Mouse (Mus musculus) neural tube, embryonic 11.5 days (tissue): ENCODE data around the gene B4galt4. TPM values are rescaled to one million over a fixed set of nuclear protein-coding genes. Genes with fewer than 3 reads are reported as not detected.
"Not testable (repeated sequence)": the region's sequence is repeated elsewhere in the genome, so short reads cannot be mapped to it uniquely, and the experiment has no call there.

ENCODE experiments used
- ATAC-seq: fragments of 200-750 bp; cut with Nextera tagmentation; 2 replicates; pipeline ENCODE4 v1.8.0; 2017; ENCODE audit warnings: moderate number of reproducible peaks, mild to moderate bottlenecking, moderate TSS enrichment, moderate library complexity; ENCODE audit not compliant: insufficient read depth, low FRiP score, low TSS enrichment
- DNase-seq: peaks from one replicate; pipeline ENCODE4 v3.0.0-alpha.2; 2015; ENCODE audit warnings: low spot score
- H3K27ac ChIP-seq: fragments of 300-500 bp; sonication (generic); 2 replicates; pipeline ENCODE4 v1.5.1; 2014; ENCODE audit warnings: low read depth, mild to moderate bottlenecking, low read length
- H3K27me3 ChIP-seq: fragments of 300-500 bp; sonication (generic); 2 replicates; pipeline ENCODE4 v1.6.1; 2014; ENCODE audit warnings: mild to moderate bottlenecking, low read length, mixed read lengths; ENCODE audit not compliant: control insufficient read depth, insufficient read depth
- H3K36me3 ChIP-seq: fragments of 300-500 bp; sonication (generic); 2 replicates; pipeline ENCODE4 v1.6.1; 2014; ENCODE audit warnings: mild to moderate bottlenecking, low read length, moderate library complexity, mixed read lengths; ENCODE audit not compliant: control insufficient read depth, insufficient read depth
- H3K4me1 ChIP-seq: fragments of 300-500 bp; sonication (generic); 2 replicates; pipeline ENCODE4 v1.6.1; 2014; ENCODE audit warnings: low read length, mixed read lengths; ENCODE audit not compliant: control insufficient read depth, insufficient read depth
- H3K4me2 ChIP-seq: fragments of 300-500 bp; sonication (generic); 2 replicates; pipeline ENCODE4 v1.6.1; 2014; ENCODE audit warnings: low read depth, mild to moderate bottlenecking, moderate library complexity
- H3K4me3 ChIP-seq: fragments of 300-500 bp; sonication (generic); 2 replicates; pipeline ENCODE4 v1.5.1; 2014; ENCODE audit warnings: low read depth, low read length
- H3K9ac ChIP-seq: fragments of 300-500 bp; sonication (generic); 2 replicates; pipeline ENCODE4 v1.6.1; 2014; ENCODE audit warnings: mild to moderate bottlenecking, low read length
- H3K9me3 ChIP-seq: fragments of 300-500 bp; sonication (generic); 2 replicates; pipeline ENCODE4 v1.6.1; 2016; ENCODE audit warnings: low read length; ENCODE audit not compliant: control insufficient read depth
- WGBS: fragments of 180-500 bp; shearing (Covaris S2); extraction: QIAGEN DNeasy Blood & Tissue Kit; methylation state at CpG from one replicate; pipeline ENCODE4 v1.1.7; 2014; 5-methylcytosine and 5-hydroxymethylcytosine counted together
- polyA plus RNA-seq: library from polyadenylated mRNA; unstranded; fragments of >200 nt; fragmentation: Nextera tagmentation; extraction: Ambion mirVana; gene quantifications from 2 replicates; pipeline ENCODE4 v1.2.1, GENCODE M21; 2014

The B4galt4 gene
- polyA plus RNA-seq, 1 experiment from 2014 or later, result 23.7 TPM

DNA sequence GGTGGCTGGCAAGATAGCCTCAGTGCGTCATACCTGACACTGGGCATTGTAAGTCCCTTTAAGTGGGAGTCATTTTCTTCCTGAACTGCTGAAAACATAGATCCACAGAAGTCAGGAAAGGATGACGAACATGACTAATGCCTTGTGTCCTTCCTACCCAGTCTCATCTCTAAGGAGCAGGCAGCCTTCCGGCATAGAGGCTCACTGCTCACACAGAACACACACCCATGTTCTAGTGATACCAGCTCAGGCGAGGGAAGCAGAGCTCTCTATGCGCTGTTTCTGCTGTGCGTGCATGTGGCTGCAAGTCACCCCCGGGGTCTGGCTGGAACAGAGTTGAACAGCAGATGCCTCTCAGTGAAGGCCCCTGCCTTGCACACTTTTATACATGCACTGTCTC lies 43.2 kb downstream of the B4galt4 start:
- ATAC-seq, result no peak
- Histone ChIP-seq H3K36me3 (no peaks in the 10 kb centered on the region), H3K4me3 (no peak overlapping the region), H3K27me3 (no peaks in the 10 kb centered on the region), H3K9me3 (no peaks in the 10 kb centered on the region), H3K4me2 (no peak overlapping the region), H3K4me1 (no peaks in the 10 kb centered on the region), H3K9ac (no peak overlapping the region), H3K27ac (no peak overlapping the region)
- no peak for DNase-seq
- 84% methylated on average over 7 of the region's 7 CpGs for WGBS

DNA sequence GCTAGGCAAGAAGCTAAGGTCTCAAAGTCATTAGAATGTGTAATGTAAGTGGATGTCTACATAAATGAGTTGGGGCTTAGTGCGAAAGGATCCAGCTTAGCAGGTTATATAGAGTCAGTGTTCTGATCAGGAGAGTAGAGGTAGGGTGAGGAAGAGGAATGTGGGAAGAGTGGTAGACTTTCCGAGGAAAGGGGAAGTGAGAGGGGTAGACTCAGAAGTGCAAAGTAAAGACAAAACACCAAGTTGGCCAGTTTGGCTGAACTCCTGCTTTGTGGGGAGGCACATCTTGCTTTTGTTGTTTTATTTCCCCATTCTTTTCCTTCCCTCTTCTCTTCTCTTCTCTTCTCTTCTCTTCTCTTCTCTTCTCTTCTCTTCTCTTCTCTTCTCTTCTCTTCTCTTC lies 47.0 kb downstream of the B4galt4 start:
- ATAC-seq (no peak), DNase-seq (no peak)
- Histone ChIP-seq H3K9ac (no peak overlapping the region), H3K9me3 (no peaks in the 10 kb centered on the region), H3K27me3 (no peaks in the 10 kb centered on the region), H3K4me3 (no peak overlapping the region), H3K36me3 (no peaks in the 10 kb centered on the region), H3K4me1 (no peaks in the 10 kb centered on the region), H3K27ac (no peak overlapping the region), H3K4me2 (no peak overlapping the region)
- WGBS, result 88% methylated on average over 2 of the region's 2 CpGs

DNA sequence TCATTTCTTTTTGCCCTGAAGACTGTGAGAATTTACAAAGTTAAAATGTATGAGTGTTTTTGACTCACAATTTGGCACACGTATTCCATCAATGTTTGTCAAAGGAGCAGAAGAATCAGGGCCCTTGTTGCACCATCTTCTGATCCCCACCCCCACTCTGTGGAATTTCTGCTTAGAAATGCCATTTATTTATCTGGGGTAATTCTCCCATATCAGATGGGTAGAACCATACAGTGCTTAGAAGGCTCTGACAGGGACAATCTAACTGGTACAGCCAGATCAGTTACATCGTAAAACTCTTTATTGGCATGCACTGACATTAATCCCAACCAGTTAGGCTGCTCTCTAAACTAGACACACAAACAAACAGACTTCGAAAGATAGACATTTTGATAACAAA lies 47.9 kb downstream of the B4galt4 start:
- Histone ChIP-seq H3K27ac (no peak overlapping the region), H3K4me2 (no peak overlapping the region), H3K27me3 (no peaks in the 10 kb centered on the region), H3K4me1 (no peaks in the 10 kb centered on the region), H3K9ac (no peak overlapping the region), H3K36me3 (no peaks in the 10 kb centered on the region), H3K4me3 (no peak overlapping the region), H3K9me3 (no peaks in the 10 kb centered on the region)
- DNase-seq (no peak), ATAC-seq (no peak)
- 80% methylated on average over 3 of the region's 3 CpGs for WGBS

DNA sequence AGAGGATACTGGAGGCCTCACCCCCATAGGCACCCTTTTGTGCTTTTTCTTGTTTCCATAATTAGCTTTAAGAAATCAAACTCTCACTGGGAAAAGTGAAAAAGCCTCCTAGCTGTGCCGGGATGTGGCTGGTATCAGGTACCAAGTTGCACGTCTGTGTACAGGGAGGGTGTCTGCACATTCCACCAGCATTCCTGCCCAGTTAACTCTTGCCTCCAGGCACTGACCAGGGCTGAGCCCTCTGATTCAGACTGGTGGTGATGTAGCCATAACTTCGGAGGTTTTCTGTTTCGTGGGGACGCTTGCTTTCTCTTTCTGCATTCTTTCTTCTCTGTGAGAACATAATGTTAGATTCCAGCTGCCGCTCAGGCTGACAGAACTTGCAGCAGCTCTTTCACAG lies 51.1 kb downstream of the B4galt4 start:
- WGBS, result 82% methylated on average over 6 of the region's 6 CpGs
- Histone ChIP-seq H3K36me3 (no peaks in the 10 kb centered on the region), H3K9me3 (no peaks in the 10 kb centered on the region), H3K27ac (no peak overlapping the region), H3K4me2 (no peak overlapping the region), H3K27me3 (no peaks in the 10 kb centered on the region), H3K9ac (no peak overlapping the region), H3K4me3 (no peak overlapping the region), H3K4me1 (no peaks in the 10 kb centered on the region)
- DNase-seq (no peak), ATAC-seq (no peak)

DNA sequence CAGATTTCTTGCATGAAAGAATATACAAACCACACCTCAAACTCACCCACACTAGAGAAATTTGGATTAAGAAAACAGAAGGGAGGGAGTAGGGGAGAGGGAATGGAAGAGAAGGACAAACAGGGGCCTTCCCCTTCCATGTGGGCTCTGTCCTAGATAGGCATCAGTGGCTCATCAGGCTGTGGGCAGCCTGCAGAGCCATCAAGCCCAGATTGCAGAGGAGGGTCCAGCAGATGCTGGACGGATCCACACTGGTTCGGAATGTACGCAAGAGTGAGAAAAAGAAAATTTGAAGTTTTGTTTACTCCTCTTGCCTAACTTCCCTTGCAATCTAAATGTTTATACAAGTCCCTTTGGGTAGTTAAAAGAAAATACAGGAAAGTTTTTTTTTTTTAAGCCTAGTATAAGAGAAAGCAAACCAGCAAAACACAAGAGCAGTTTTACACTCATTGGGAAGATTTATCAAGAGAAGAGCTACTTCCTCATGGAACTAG lies 56.9 kb downstream of the B4galt4 start:
- H3K9me3 ChIP-seq, result no peaks in the 10 kb centered on the region
- no peaks in the 10 kb centered on the region for H3K36me3 ChIP-seq
- H3K4me1 ChIP-seq, result no peaks in the 10 kb centered on the region
- no peak overlapping the region for H3K4me2 ChIP-seq
- no peak for ATAC-seq
- H3K27ac ChIP-seq, result no peak overlapping the region
- H3K4me3 ChIP-seq, result no peak overlapping the region
- no peak for DNase-seq
- H3K27me3 ChIP-seq, result no peaks in the 10 kb centered on the region
- 74% methylated on average over 3 of the region's 3 CpGs for WGBS
- no peak overlapping the region for H3K9ac ChIP-seq

DNA sequence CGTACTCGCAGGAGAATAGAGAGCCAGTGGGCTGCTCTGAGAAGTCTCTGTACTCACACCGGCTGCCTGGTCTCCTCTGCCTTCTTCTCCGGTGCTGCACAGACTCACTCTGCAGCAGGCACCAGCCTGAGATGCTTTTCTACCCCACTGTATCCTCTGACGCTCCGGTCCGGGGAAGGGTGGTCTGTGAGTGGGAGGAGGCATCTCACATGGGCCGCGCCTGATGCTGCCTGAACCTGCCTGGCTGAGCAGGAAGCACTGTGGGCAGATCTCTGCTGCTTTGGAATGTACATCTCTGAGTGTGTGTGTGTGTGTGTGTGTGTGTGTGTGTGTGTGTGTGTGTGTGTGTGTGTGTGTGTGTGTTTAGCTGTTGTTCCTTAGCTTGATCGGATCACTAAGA lies 58.0 kb downstream of the B4galt4 start, which contains the start of gene Upk1b:
Upk1b (minus strand) TSS at position 238 of the 400 bp plus-strand sequence.
- Histone ChIP-seq H3K9me3 (no peaks in the 10 kb centered on the region), H3K4me1 (no peaks in the 10 kb centered on the region), H3K27me3 (no peaks in the 10 kb centered on the region), H3K36me3 (no peaks in the 10 kb centered on the region), H3K27ac (no peak within 1 kb of the TSS), H3K4me3 (no peak within 1 kb of the TSS), H3K9ac (no peak within 1 kb of the TSS), H3K4me2 (no peak within 1 kb of the TSS)
- WGBS, result 55% methylated on average over 10 of the region's 10 CpGs
- DNase-seq (peak; percentile 14), ATAC-seq (no peak)

DNA sequence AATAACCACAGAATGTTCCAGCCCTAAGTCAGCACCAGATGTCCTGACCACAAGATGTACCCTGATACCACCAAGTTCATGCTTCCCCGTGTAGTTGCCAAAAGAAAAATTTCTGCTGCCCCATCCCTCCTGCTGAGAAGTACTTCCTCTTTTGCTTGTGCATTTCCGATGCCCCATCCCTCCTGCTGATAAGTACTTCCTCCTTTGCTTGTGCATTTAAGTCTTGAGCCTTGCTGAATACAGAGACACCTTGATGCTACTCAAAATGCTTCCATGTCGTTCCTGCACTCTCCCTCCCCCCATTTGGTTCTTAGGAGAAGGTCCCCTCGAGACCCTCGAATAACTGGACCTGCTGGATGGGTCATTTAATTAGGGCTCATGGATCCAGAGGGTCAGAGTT lies 65.7 kb downstream of the B4galt4 start:
- not testable (repeated sequence) for DNase-seq, H3K27me3 ChIP-seq, ATAC-seq, H3K4me2 ChIP-seq, H3K4me3 ChIP-seq, H3K9me3 ChIP-seq, H3K9ac ChIP-seq, H3K27ac ChIP-seq, H3K4me1 ChIP-seq, H3K36me3 ChIP-seq
- 79% methylated on average over 5 of the region's 5 CpGs for WGBS

DNA sequence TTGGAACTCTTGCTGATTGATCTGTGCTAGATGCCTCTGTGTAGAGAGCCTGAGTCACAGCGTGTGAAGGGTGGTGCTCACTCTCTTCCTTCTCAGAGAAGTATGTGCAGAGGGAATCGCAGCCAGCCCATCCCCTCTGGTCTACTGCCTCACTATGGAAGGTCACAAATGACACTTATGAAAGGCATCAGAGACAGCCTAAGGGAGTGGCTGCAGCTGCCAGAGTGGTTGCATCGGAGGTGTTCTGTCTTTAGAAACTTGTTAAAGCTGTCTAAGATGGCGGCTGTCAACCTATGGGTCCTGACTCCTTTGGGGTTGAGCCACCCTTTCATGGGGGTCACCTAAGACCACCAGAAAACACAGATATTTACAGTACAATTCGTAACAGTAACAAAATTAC lies 68.1 kb downstream of the B4galt4 start:
- Histone ChIP-seq H3K9ac (no peak overlapping the region), H3K27me3 (no peaks in the 10 kb centered on the region), H3K36me3 (no peaks in the 10 kb centered on the region), H3K27ac (no peak overlapping the region), H3K4me3 (no peak overlapping the region), H3K4me1 (no peaks in the 10 kb centered on the region), H3K9me3 (no peaks in the 10 kb centered on the region), H3K4me2 (no peak overlapping the region)
- 85% methylated on average over 5 of the region's 5 CpGs for WGBS
- ATAC-seq (no peak), DNase-seq (no peak)

DNA sequence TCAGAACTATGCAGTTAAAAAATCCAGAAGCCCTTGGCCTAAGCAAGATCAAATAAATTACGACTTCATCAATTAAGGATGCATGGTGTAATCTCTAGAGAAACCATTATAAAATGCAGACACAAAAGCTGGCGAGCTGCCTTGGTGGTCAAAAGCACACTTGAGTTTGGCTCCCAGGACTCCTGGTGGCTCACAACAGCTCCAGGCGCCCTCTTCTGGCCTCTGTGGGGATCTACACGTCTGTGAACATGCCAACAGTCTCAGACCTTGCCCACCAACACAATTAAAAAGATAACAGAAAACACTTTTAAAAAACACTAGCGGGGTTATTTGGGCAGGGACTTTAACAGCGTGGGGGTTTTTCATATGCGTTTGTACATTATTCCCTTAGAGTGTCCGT lies 70.5 kb downstream of the B4galt4 start:
- H3K36me3 ChIP-seq, result no peaks in the 10 kb centered on the region
- no peak overlapping the region for H3K9ac ChIP-seq
- no peak overlapping the region for H3K4me2 ChIP-seq
- WGBS, result 32% methylated on average over 8 of the region's 8 CpGs
- peaks cover 2% of the 10 kb centered on the region; the same call in 1 of the 2 replicates for H3K4me1 ChIP-seq
- DNase-seq, result peak; percentile 73
- H3K27me3 ChIP-seq, result no peaks in the 10 kb centered on the region
- no peak overlapping the region for H3K27ac ChIP-seq
- no peak overlapping the region for H3K4me3 ChIP-seq
- no peak for ATAC-seq
- no peaks in the 10 kb centered on the region for H3K9me3 ChIP-seq
